30 mouse cellular contexts compared by ENCODE assay signal in genomic region chr5:144504239-144504638, GRCm38 (mm10). TPM values are rescaled to one million over a fixed set of nuclear protein-coding genes. Genes with fewer than 3 reads are reported as not detected.
DNase-seq lines count a peak whose midpoint lies in the region; ATAC-seq and TF ChIP-seq lines count a peak whose summit lies in the region.
"Had no signal": no experiment of that assay in that cellular context is flagged by ENCODE, and none has a peak within 500 bp of the region (broad histone marks: within the 10 kb centered on the region; RNA-seq: fewer than 3 reads in every experiment).

No protein-coding gene starts in this region.

- H3K27ac ChIP-seq in forebrain, postnatal 0 days (ENCODE audit: low read depth, low read length), result no peak overlapping the region
- no peak overlapping the region for H3K27ac ChIP-seq in forebrain, embryonic 12.5 days
- no peak overlapping the region for H3K27ac ChIP-seq in heart, embryonic 11.5 days (ENCODE audit: low read depth, low read length)
- H3K27ac ChIP-seq: embryonic facial prominence, embryonic 13.5 days; forebrain, embryonic 13.5 days; heart, adult 2 months; heart, embryonic 10.5 days; hindbrain, embryonic 12.5 days; hindbrain, embryonic 15.5 days; intestine, embryonic 15.5 days had no signal

- H3K4me1 ChIP-seq in forebrain, postnatal 0 days (ENCODE audit: insufficient read depth), result no peaks in the 10 kb centered on the region
- peaks cover 7% of the 10 kb centered on the region for H3K4me1 ChIP-seq in forebrain, embryonic 12.5 days
- H3K4me1 ChIP-seq in heart, embryonic 11.5 days (ENCODE audit: control insufficient read depth, insufficient read depth, low read length), result no peaks in the 10 kb centered on the region
- H3K4me1 ChIP-seq: embryonic facial prominence, embryonic 13.5 days; heart, embryonic 10.5 days; hindbrain, embryonic 15.5 days had no signal

- H3K27me3 ChIP-seq in forebrain, postnatal 0 days (ENCODE audit: insufficient read depth, low read length), result no peaks in the 10 kb centered on the region
- peaks cover 9% of the 10 kb centered on the region for H3K27me3 ChIP-seq in forebrain, embryonic 12.5 days
- H3K27me3 ChIP-seq in heart, embryonic 11.5 days (ENCODE audit: control insufficient read depth, insufficient read depth, low read length), result 0 out of 2 replicates have a peak, but pooled peaks cover 3% of the 10 kb centered on the region
- H3K27me3 ChIP-seq: forebrain, embryonic 13.5 days; hindbrain, embryonic 15.5 days; intestine, embryonic 15.5 days had no signal

- H3K4me2 ChIP-seq in forebrain, postnatal 0 days (ENCODE audit: low read depth), result no peak overlapping the region
- H3K4me2 ChIP-seq in forebrain, embryonic 12.5 days, result no peak overlapping the region
- no peak overlapping the region for H3K4me2 ChIP-seq in heart, embryonic 11.5 days
- H3K4me2 ChIP-seq: embryonic facial prominence, embryonic 13.5 days; forebrain, embryonic 13.5 days; hindbrain, embryonic 12.5 days; hindbrain, embryonic 15.5 days; intestine, embryonic 15.5 days had no signal

- H3K36me3 ChIP-seq in forebrain, postnatal 0 days (ENCODE audit: insufficient read depth), result no peaks in the 10 kb centered on the region
- H3K36me3 ChIP-seq in forebrain, embryonic 12.5 days (replicated peaks), result no peaks in the 10 kb centered on the region
- no peaks in the 10 kb centered on the region for H3K36me3 ChIP-seq in heart, embryonic 11.5 days (ENCODE audit: control insufficient read depth, insufficient read depth, low read length)
- H3K36me3 ChIP-seq: embryonic facial prominence, embryonic 13.5 days; G1E; heart, embryonic 10.5 days; hindbrain, embryonic 12.5 days; hindbrain, embryonic 15.5 days; intestine, embryonic 15.5 days had no signal

- TF ChIP-seq CTCF in forebrain, postnatal 0 days (IDR thresholded peaks at IDR 0.05; ENCODE audit: low read depth), result no peak

- no peak overlapping the region for H3K9ac ChIP-seq in forebrain, postnatal 0 days
- no peak overlapping the region for H3K9ac ChIP-seq in forebrain, embryonic 12.5 days
- H3K9ac ChIP-seq in heart, embryonic 11.5 days (ENCODE audit: low read depth, low read length), result no peak overlapping the region
- H3K9ac ChIP-seq: embryonic facial prominence, embryonic 13.5 days; forebrain, embryonic 13.5 days; hindbrain, embryonic 12.5 days; hindbrain, embryonic 15.5 days; intestine, embryonic 15.5 days had no signal

- no peak overlapping the region for H3K4me3 ChIP-seq in forebrain, postnatal 0 days (ENCODE audit: low read depth, low read length)
- H3K4me3 ChIP-seq in forebrain, embryonic 12.5 days (replicated peaks), result no peak overlapping the region
- no peak overlapping the region for H3K4me3 ChIP-seq in heart, embryonic 11.5 days (ENCODE audit: low read depth, low read length)
- H3K4me3 ChIP-seq: embryonic facial prominence, embryonic 13.5 days; erythroblast, embryonic 14.5 days; forebrain, embryonic 13.5 days; heart, adult 2 months; heart, embryonic 10.5 days; hindbrain, embryonic 12.5 days; hindbrain, embryonic 15.5 days; intestine, embryonic 15.5 days had no signal

- ATAC-seq in forebrain, postnatal 0 days, result peak; percentile 40
- no peak for ATAC-seq in forebrain, embryonic 12.5 days (ENCODE audit: low FRiP score)
- ATAC-seq in inflammation-experienced regulatory T-cells, adult 6 months, result no peak
- no peak for ATAC-seq in heart, embryonic 11.5 days (replicated peaks; ENCODE audit: insufficient number of reproducible peaks, low FRiP score, low TSS enrichment)
- ATAC-seq: forebrain, embryonic 13.5 days; forebrain, embryonic 16.5 days; intestine, embryonic 15.5 days; Patski had no signal

- no peaks in the 10 kb centered on the region for H3K9me3 ChIP-seq in forebrain, postnatal 0 days (ENCODE audit: low read length)
- no peaks in the 10 kb centered on the region for H3K9me3 ChIP-seq in forebrain, embryonic 12.5 days
- no peaks in the 10 kb centered on the region for H3K9me3 ChIP-seq in heart, embryonic 11.5 days (replicated peaks; ENCODE audit: control insufficient read depth, low read length)
- H3K9me3 ChIP-seq: heart, embryonic 10.5 days; hindbrain, embryonic 15.5 days; intestine, embryonic 15.5 days had no signal

- peak; percentile 49 for DNase-seq in forebrain, postnatal 0 days
- DNase-seq in layer of hippocampus, adult 9-11 months, result peak; percentile 19
- no peak for DNase-seq in layer of hippocampus, postnatal 25 days (ENCODE audit: extremely low spot score in 1 of 2, low spot score in 1 of 2)
- peak; percentile 7 to 8 for DNase-seq in right cerebral cortex, adult 2 months (ENCODE audit: low spot score in 2 of 2)
- DNase-seq in right cerebral cortex, postnatal 4 days, result no peak
- DNase-seq: adrenal gland, postnatal 10 days; adrenal gland, postnatal 36 days; cerebellum, adult 11 months; cerebellum, adult 2 months; cerebellum, adult 9-11 months; cerebellum, postnatal 25 days; gastrocnemius, postnatal 25 days; heart, adult 2 months had no signal

- 73% methylated on average over 10 of the region's 10 CpGs for WGBS in forebrain, postnatal 0 days
- WGBS in forebrain, embryonic 12.5 days, result 93% methylated on average over 10 of the region's 10 CpGs
- WGBS in heart, embryonic 11.5 days (ENCODE audit: insufficient replicate concordance), result 88% methylated on average over 10 of the region's 10 CpGs

RNA-seq across cellular contexts. Expression of gene Nptx2, which starts 41.5 kb away (rescaled TPM):
- 22.5 and 33.1 TPM in 2 replicates for total RNA-seq in forebrain, postnatal 0 days (2014; rRNA removed)
- 5.1 and 6.9 TPM in 2 replicates for polyA plus RNA-seq in forebrain, postnatal 0 days (2015; fragmentation: Nextera tagmentation; extraction: Ambion mirVana)
- 2.5 and 3.3 TPM in 2 replicates for polyA plus RNA-seq in forebrain, embryonic 12.5 days (2016; fragmentation: Nextera tagmentation; extraction: Ambion mirVana)
- 10 to 100 TPM; 55.4 to 55.5 TPM for total RNA-seq in layer of hippocampus, postnatal 25 days (2021)
- not detected for polyA plus RNA-seq in inflammation-experienced regulatory T-cells, adult 6 months (2017; shearing (Covaris generic))
- 0.29 and 0.49 TPM in 2 replicates for polyA plus RNA-seq in heart, embryonic 11.5 days (2014; fragmentation: Nextera tagmentation; extraction: Ambion mirVana)
- total RNA-seq: common myeloid progenitor, adult 5-6 weeks; G1E; gastrocnemius, adult 8-10 months; hematopoietic stem cell, adult 5-6 weeks had no signal
- polyA plus RNA-seq: erythroblast, embryonic 14.5 days; G1E; heart, postnatal 0 days; Patski had no signal

Comparison
In these comparisons a context has a peak if more than half of its experiments do, and no peak if none do; other contexts are left out.
1. DNase-seq: peak in forebrain, postnatal 0 days (single experiment), layer of hippocampus, adult 9-11 months (single experiment) and right cerebral cortex, adult 2 months (2 of 2); none in layer of hippocampus, postnatal 25 days (0 of 2) and right cerebral cortex, postnatal 4 days (single experiment).